Mouse (Mus musculus) E14TG2a.4 (cell line): Measurements from ENCODE around the gene Cyp27a1.
A peak's percentile ranks its signal among the peaks of the same experiment; 100 is the strongest.

ENCODE experiments used
- CTCF ChIP-seq: conservative IDR thresholded peaks from 2 replicates; pipeline ENCODE4 v1.5.1; 2014; ENCODE audit warnings: low read length
- NANOG ChIP-seq: IDR thresholded peaks from 2 replicates; pipeline ENCODE4 v1.6.1; 2014; ENCODE audit warnings: borderline replicate concordance, low read length, mixed read lengths
- POU5F1 ChIP-seq: IDR thresholded peaks from 2 replicates; pipeline ENCODE4 v1.6.1; 2014; ENCODE audit warnings: low read length, borderline replicate concordance

DNA sequence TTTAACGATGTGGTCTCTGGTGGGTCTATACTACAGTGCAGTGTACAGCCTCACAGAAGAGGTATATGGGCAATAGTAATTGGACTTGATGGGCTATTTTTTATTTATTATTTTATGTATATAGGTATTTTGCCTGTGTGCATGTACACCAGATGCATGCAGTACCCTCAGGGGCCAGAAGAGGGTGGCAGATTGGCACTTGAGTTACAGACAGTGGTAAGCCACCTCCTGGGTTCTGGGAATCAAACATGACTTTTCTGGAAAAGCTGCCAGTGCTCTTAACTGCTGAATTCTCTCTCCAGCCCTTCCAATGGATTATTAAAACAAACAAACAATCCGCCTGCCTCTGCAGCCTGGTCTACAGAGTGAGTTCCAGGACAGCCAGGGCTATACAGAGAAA lies 10.4 kb downstream of the Cyp27a1 start:
- TF ChIP-seq CTCF: peak; percentile 79
- TF ChIP-seq POU5F1: no peak
- TF ChIP-seq NANOG: no peak
